Mouse (Mus musculus) limb, embryonic 15.5 days (tissue): ENCODE measurements at regions not wholly inside any gene's neighbourhood (a gene's known extent, or its start where the extent isn't known, plus 50 kb on each side); places are given as distances from the start of the nearest gene placed in this dataset.
"Not testable (repeated sequence)": the region's sequence is repeated elsewhere in the genome, so short reads cannot be mapped to it uniquely, and the experiment has no call there.

Experiments used
- ATAC-seq: fragments of 200-750 bp; cut with Nextera tagmentation; 2 replicates; pipeline ENCODE4 v1.8.0; 2017; ENCODE audit warnings: low read depth, moderate TSS enrichment; ENCODE audit not compliant: insufficient number of reproducible peaks, low FRiP score, low TSS enrichment
- H3K27ac ChIP-seq: fragments of 300-500 bp; sonication (generic); 2 replicates; pipeline ENCODE4 v1.5.1; 2015; ENCODE audit warnings: moderate library complexity, mild to moderate bottlenecking, inconsistent platforms
- H3K27me3 ChIP-seq: fragments of 300-500 bp; sonication (generic); 2 replicates; pipeline ENCODE4 v1.6.1; 2015; ENCODE audit warnings: inconsistent platforms
- H3K36me3 ChIP-seq: fragments of 300-500 bp; sonication (generic); 2 replicates; pipeline ENCODE4 v1.6.1; 2015; ENCODE audit warnings: inconsistent platforms
- H3K4me1 ChIP-seq: fragments of 300-500 bp; sonication (generic); 2 replicates; pipeline ENCODE4 v1.6.1; 2015; ENCODE audit warnings: inconsistent platforms
- H3K4me2 ChIP-seq: fragments of 300-500 bp; sonication (generic); 2 replicates; pipeline ENCODE4 v1.6.1; 2015; ENCODE audit warnings: mild to moderate bottlenecking, inconsistent platforms
- H3K4me3 ChIP-seq: fragments of 300-500 bp; sonication (generic); 2 replicates; pipeline ENCODE4 v1.5.1; 2015; ENCODE audit warnings: mild to moderate bottlenecking, inconsistent platforms
- H3K9ac ChIP-seq: fragments of 300-500 bp; sonication (generic); 2 replicates; pipeline ENCODE4 v1.6.1; 2015; ENCODE audit warnings: inconsistent platforms
- H3K9me3 ChIP-seq: fragments of 300-500 bp; sonication (generic); 2 replicates; pipeline ENCODE4 v1.6.1; 2016; ENCODE audit warnings: inconsistent platforms
- WGBS: fragments of 180-500 bp; shearing (Covaris S2); methylation state at CpG from one replicate; pipeline ENCODE4 v1.1.7; 2015; 5-methylcytosine and 5-hydroxymethylcytosine counted together

DNA sequence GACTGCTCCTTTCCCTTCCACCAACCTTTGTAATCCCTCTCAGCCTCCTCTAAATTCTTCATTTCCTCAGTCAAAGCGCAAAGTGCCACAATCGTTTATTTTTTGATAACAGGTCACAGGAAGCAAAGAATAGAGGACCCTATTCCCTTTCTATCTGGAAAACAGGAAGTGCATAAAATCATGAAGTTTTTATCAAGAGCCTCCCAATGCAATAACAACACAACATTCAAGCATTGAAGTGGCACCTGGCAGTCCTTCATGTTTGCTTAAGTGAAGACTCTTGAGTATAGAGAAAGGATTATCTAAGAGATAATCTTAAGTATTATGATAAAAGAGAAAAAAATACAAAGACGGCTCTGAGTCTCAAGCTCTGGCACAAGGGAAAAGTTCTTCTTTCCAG lies 111.9 kb downstream of the Ibtk start:
- H3K36me3 ChIP-seq = no peaks in the 10 kb centered on the region
- ATAC-seq = no peak
- H3K27ac ChIP-seq = no peak overlapping the region
- H3K4me1 ChIP-seq = no peaks in the 10 kb centered on the region
- H3K9ac ChIP-seq = no peak overlapping the region
- H3K4me2 ChIP-seq = no peak overlapping the region
- H3K9me3 ChIP-seq = no peaks in the 10 kb centered on the region
- H3K4me3 ChIP-seq = no peak overlapping the region
- WGBS = 76% methylated on average over 3 of the region's 3 CpGs
- H3K27me3 ChIP-seq = no peaks in the 10 kb centered on the region

DNA sequence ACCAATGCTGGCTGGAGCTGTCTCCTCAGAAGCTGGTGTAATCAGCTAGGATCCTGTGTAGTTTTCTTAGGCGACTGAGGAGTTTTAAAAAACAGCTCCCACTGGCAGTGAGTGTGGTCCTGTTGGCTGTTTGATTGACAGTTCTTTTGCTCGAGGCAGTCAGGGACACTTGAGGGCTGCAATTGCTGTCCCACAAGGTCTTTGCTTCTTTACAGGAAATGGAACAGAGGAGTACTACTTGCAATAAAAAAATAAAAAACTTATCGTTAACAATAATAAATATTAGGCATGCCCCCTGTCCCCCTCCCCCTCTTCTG lies 113.0 kb downstream of the Ibtk start:
- no peak for ATAC-seq
- no peak overlapping the region for H3K4me2 ChIP-seq
- no peaks in the 10 kb centered on the region for H3K36me3 ChIP-seq
- WGBS = 71% methylated on average over 3 of the region's 3 CpGs
- no peak overlapping the region for H3K4me3 ChIP-seq
- no peaks in the 10 kb centered on the region for H3K9me3 ChIP-seq
- H3K4me1 ChIP-seq = no peaks in the 10 kb centered on the region
- no peak overlapping the region for H3K9ac ChIP-seq
- H3K27me3 ChIP-seq = no peaks in the 10 kb centered on the region
- H3K27ac ChIP-seq = no peak overlapping the region

DNA sequence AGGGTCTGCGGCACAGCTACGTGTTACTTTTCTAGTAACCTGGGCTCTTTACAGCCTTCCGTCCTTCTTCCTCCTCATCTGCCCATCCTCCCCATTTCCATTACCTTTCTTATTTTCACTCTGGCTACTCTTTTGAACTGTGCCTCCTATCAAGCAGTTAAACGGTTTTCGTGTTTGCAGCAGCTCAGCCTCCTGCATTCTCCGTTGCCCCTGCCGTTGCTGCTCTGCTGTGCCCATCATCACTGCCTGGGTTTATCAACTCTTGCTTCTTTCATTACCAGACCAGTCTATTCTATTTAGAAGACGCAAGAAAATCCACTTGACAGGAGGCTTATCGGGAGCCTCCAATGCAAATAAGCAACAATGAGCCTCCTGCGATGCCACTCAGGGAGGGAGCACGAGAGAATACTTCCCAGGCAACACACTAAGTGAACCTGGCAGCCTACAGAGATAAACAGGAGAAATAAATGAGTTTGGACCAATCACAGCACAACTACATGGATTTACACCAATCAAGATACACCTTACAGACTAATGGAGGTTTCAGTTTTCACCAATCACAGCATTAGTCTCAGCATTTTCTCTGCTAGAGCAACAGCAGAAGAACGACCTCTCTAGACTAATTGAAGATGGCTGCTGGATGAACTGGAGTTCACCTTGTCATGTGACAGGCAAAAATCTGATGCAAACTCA lies 113.5 kb downstream of the Ibtk start:
- Histone ChIP-seq H3K27ac (no peak overlapping the region), H3K36me3 (no peaks in the 10 kb centered on the region), H3K9ac (no peak overlapping the region), H3K4me2 (no peak overlapping the region), H3K4me3 (no peak overlapping the region), H3K27me3 (no peaks in the 10 kb centered on the region), H3K9me3 (no peaks in the 10 kb centered on the region), H3K4me1 (no peaks in the 10 kb centered on the region)
- no peak for ATAC-seq
- 90% methylated on average over 12 of the region's 12 CpGs for WGBS

DNA sequence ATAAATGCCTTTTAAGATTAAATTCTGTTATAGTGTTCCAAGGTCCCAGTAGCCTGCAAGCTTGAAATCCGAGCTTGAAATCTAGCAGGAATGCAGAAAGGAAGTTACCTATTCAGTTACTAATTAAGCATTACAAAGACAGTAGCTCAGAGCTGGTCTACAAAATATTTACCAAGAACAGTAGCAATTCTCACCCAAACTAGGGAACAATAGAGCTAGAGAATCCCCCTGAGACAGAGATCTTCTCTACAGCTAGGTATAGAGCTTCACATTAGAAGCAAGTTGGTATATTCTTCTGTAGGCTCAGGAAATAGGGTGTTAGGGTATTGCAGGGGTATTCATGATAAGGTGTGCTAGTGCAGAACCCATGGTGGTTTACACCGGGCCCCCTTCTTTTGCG lies 114.3 kb downstream of the Ibtk start:
- H3K27me3 ChIP-seq, ATAC-seq, H3K4me1 ChIP-seq, H3K36me3 ChIP-seq, H3K4me3 ChIP-seq, H3K27ac ChIP-seq, H3K9ac ChIP-seq, H3K9me3 ChIP-seq, H3K4me2 ChIP-seq: not testable (repeated sequence)
- 73% methylated on average over 3 of the region's 3 CpGs for WGBS

DNA sequence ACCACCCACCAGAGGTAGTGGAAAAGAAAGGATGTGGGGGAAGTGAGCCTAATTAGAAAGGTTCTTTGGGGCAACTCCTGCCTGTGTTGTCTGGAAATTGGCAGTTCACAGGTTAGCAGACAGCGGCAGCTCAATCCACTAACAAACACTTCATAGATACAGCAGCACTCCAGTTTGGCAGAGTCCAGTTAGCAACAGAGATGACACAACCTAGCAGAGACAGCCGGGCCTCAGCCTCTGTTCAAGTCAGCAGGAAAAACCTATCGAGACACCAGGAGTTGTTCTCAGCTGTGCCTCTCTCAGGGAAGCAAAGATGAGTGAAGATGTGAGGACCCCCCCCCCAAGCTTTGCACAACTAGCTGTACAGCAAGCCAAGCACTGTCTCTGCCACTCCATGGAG lies 131.2 kb downstream of the Ibtk start:
- peaks cover 9% of the 10 kb centered on the region; the same call in 1 of the 2 replicates for H3K4me1 ChIP-seq
- no peak overlapping the region for H3K27ac ChIP-seq
- no peaks in the 10 kb centered on the region for H3K9me3 ChIP-seq
- H3K36me3 ChIP-seq = no peaks in the 10 kb centered on the region
- H3K4me3 ChIP-seq = no peak overlapping the region
- H3K27me3 ChIP-seq = no peaks in the 10 kb centered on the region
- H3K4me2 ChIP-seq = no peak overlapping the region
- no peak overlapping the region for H3K9ac ChIP-seq
- ATAC-seq = no peak
- WGBS = 75% methylated on average over 3 of the region's 3 CpGs

DNA sequence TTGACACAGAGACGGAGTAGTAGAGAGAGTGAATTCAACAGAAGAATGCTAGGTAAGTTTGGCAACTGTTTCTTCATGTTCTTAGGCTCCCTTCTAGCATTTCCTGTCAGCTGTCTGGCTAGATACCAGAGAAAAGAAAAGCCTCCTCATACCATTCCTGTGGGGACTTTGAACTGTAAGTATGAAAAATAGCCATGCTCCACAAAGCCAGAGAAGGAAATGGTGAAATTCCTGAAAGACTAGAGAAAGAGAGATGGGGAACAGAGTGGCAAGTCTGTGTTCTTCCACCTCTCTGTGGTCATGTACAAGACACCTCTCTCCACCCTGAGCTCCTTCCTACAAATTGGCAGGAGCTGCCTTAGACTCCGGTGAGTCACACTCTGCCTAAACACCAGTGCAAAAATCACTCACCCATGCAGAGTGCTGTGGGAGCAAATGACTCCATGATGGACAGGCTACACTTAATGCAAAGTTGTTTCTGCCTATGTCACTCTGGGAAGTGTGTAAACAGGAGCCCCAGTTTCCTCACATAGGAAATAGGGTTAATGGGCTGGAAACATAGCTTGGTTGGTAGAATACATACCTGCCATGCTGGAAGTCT lies 131.9 kb downstream of the Ibtk start:
- Histone ChIP-seq H3K4me2 (no peak overlapping the region), H3K27me3 (no peaks in the 10 kb centered on the region), H3K4me3 (no peak overlapping the region), H3K9ac (no peak overlapping the region), H3K27ac (no peak overlapping the region), H3K4me1 (peaks cover 9% of the 10 kb centered on the region; the same call in 1 of the 2 replicates), H3K36me3 (no peaks in the 10 kb centered on the region), H3K9me3 (no peaks in the 10 kb centered on the region)
- no peak for ATAC-seq
- WGBS = 65% methylated on average over 2 of the region's 2 CpGs

DNA sequence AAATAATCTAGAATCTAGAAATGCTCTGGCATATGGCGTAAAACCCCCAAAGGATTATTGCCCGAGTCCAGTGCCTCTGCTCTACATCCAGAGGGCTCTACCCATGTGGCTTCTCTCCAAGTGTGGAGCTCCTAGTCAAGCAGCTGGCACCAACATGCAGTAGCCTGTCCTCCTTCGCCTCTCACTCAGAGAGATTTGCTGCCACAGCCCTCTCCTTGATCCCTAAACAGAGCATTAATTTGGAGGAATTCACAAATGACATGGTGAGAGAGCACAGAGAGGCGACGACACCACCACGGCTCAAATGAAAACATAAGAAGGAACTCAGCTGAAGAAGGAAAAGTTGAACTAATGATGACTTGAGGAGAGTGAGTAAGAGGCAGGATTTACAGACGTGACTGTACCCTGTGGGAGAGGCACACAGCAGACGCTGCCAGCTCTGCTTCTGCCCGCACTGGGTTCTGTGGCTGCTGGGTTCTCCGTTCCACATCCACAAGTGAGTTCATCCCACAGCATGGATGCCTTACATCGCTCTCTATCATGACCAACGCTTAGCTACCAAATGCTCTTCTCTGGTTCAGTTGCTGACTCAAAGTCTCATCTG lies 132.8 kb downstream of the Ibtk start:
- Histone ChIP-seq H3K9me3 (no peaks in the 10 kb centered on the region), H3K4me1 (peaks cover 9% of the 10 kb centered on the region; the same call in 1 of the 2 replicates), H3K27me3 (no peaks in the 10 kb centered on the region), H3K9ac (no peak overlapping the region), H3K4me3 (no peak overlapping the region), H3K27ac (no peak overlapping the region), H3K4me2 (no peak overlapping the region), H3K36me3 (no peaks in the 10 kb centered on the region)
- ATAC-seq = no peak
- 70% methylated on average over 12 of the region's 12 CpGs for WGBS

DNA sequence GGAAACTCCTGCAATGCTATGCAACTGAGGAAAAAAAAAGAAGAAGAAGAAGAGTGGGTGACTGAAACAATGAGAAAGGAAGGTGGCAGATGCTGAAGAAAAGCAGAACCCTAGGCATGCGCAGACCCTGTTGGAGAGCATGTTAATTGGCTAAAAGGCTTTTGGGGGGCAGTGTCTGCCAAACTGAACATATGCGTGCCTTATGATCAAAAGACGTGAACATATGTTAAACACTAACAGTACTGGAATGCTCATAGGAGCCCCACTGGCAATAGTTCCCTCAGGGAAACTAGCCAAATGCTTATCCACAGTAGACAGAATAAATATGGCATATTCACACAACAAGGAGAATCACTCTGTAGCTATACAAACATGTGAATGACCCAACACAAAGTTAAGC lies 140.0 kb downstream of the Ibtk start:
- Histone ChIP-seq H3K4me3 (no peak overlapping the region), H3K27ac (no peak overlapping the region), H3K36me3 (no peaks in the 10 kb centered on the region), H3K9me3 (no peaks in the 10 kb centered on the region), H3K9ac (no peak overlapping the region), H3K27me3 (no peaks in the 10 kb centered on the region), H3K4me1 (no peaks in the 10 kb centered on the region), H3K4me2 (no peak overlapping the region)
- ATAC-seq = peak; percentile 14; the same call in 1 of the 2 replicates
- WGBS = 40% methylated on average over 3 of the region's 3 CpGs

DNA sequence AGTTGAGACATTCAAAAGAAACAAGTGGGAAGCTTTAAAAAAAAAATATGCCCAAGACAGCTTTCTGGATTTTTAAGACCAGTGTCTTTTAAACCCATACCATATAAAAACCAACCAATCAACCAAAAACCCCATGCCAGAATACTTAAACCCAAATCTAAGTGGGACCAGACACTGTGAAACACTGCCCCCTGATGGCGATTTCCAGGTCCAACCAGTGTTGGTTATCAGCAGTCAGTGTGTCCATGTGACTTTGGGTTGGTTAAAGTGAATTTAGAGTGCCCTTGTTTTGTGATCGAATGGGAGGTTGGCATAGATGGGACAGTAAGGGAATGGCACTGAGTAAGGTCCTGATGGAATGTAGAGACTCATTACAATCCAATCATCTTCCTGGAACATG lies 152.2 kb downstream of the Ibtk start:
- H3K36me3 ChIP-seq = no peaks in the 10 kb centered on the region
- H3K9me3 ChIP-seq = no peaks in the 10 kb centered on the region
- no peak overlapping the region for H3K27ac ChIP-seq
- no peak overlapping the region for H3K9ac ChIP-seq
- WGBS = 34% methylated on average over 2 of the region's 2 CpGs
- no peak for ATAC-seq
- no peaks in the 10 kb centered on the region for H3K27me3 ChIP-seq
- H3K4me2 ChIP-seq = no peak overlapping the region
- no peak overlapping the region for H3K4me3 ChIP-seq
- H3K4me1 ChIP-seq = no peaks in the 10 kb centered on the region

DNA sequence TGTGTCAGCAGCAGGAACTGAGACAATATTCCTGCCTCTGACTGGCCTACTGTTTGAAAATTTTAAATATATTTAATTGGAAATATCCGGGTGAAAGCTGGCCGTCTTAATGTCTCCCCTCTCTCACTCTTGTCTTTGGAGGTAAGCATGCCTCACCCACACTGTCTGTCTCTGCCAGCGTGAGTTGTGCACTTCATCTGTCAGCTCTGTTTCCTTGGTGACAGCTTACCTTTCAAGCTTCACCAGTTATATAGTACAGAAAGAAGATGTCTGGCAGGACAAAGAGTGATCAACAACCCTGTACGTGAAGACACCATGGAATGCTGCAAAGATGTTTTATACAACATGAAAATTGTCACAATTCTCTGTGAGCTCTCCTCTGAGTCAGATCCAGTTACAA lies 155.3 kb downstream of the Ibtk start:
- H3K4me3 ChIP-seq = no peak overlapping the region
- no peak overlapping the region for H3K27ac ChIP-seq
- H3K4me2 ChIP-seq = no peak overlapping the region
- no peaks in the 10 kb centered on the region for H3K36me3 ChIP-seq
- no peak for ATAC-seq
- no peaks in the 10 kb centered on the region for H3K9me3 ChIP-seq
- no peaks in the 10 kb centered on the region for H3K27me3 ChIP-seq
- 87% methylated on average over 4 of the region's 4 CpGs for WGBS
- H3K9ac ChIP-seq = no peak overlapping the region
- no peaks in the 10 kb centered on the region for H3K4me1 ChIP-seq

DNA sequence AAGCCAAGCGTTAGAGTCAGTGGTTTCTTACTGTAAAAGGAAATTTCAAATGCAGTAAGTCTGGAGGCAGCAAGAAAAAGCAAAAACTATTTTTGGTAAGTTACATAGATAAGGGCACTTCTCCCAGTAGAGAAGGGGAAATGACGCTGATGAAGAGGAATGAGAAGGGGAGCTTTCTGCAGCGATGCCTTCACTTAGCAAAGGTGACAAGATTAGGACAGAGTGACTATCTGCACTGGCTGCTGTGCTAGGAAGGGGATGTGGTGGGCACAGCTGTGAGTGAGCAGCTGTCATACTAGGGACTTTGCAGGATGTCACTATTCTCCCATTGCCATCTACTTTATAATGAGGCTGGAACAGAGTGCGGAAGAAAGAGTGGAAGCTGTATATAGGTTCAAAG lies 156.5 kb downstream of the Ibtk start:
- H3K9ac ChIP-seq = no peak overlapping the region
- no peak for ATAC-seq
- no peak overlapping the region for H3K27ac ChIP-seq
- H3K9me3 ChIP-seq = no peaks in the 10 kb centered on the region
- H3K4me3 ChIP-seq = no peak overlapping the region
- no peaks in the 10 kb centered on the region for H3K36me3 ChIP-seq
- 86% methylated on average over 4 of the region's 4 CpGs for WGBS
- no peaks in the 10 kb centered on the region for H3K27me3 ChIP-seq
- H3K4me1 ChIP-seq = no peaks in the 10 kb centered on the region
- H3K4me2 ChIP-seq = no peak overlapping the region

DNA sequence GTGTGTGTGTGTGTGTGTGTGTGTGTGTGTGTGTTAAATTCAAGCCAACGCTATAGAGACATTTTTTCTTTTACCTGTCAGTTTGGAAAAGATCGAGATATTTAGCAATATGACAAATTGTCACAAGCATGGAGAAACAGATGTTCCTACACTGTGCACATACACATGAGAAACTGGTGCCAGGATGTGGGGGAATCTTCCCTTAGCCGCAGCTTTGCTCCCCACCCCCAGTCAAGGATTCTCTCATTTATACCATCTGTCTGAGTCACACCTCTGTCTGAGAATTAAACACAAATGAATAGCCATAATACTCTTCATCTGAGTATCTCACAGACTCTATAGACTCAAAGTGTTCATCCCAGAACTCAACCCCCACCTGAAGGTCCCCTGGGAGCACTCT lies 159.9 kb downstream of the Ibtk start:
- Histone ChIP-seq H3K4me3 (no peak overlapping the region), H3K36me3 (no peaks in the 10 kb centered on the region), H3K27ac (no peak overlapping the region), H3K27me3 (no peaks in the 10 kb centered on the region), H3K4me1 (no peaks in the 10 kb centered on the region), H3K4me2 (no peak overlapping the region), H3K9ac (no peak overlapping the region), H3K9me3 (no peaks in the 10 kb centered on the region)
- ATAC-seq = no peak
- WGBS = 75% methylated on average over 3 of the region's 3 CpGs
